Mouse (Mus musculus) lung, adult 2 months (tissue): ENCODE data around the gene Tmem108. TPM values are rescaled to one million over a fixed set of nuclear protein-coding genes. Genes with fewer than 3 reads are reported as not detected.

ENCODE experiments used
- DNase-seq: peaks from one replicate; pipeline ENCODE4 v3.0.0; 2022
- H3K4me1 ChIP-seq: fragments of 200-500 bp; 2 replicates; pipeline ENCODE4 v1.6.1; 2011; ENCODE audit warnings: low read length; ENCODE audit not compliant: control insufficient read depth, insufficient read depth
- H3K4me3 ChIP-seq: fragments of 200-500 bp; replicated peaks from 2 replicates; pipeline ENCODE3; 2011; ENCODE audit warnings: low read depth, mild to moderate bottlenecking, control low read depth, low read length; ENCODE audit errors: extremely low read depth
- CTCF ChIP-seq: fragments of 200-500 bp; IDR thresholded peaks from 2 replicates; pipeline ENCODE4 v1.5.1; 2011; ENCODE audit warnings: mild to moderate bottlenecking, low read length, control low read depth; ENCODE audit not compliant: insufficient read depth
- POLR2A ChIP-seq: fragments of 200-500 bp; IDR thresholded peaks from 2 replicates; pipeline ENCODE4 v1.6.1; 2011; ENCODE audit warnings: low read depth, mild to moderate bottlenecking, control low read depth, low read length, borderline replicate concordance; ENCODE audit errors: extremely low read depth
- WGBS: fragments of 180-500 bp; shearing (Covaris S2); methylation state at CpG from one replicate; pipeline ENCODE4 v1.1.7; 2018; 5-methylcytosine and 5-hydroxymethylcytosine counted together
- polyA plus RNA-seq: library from polyadenylated mRNA; depleted of rRNA; stranded (reverse); fragments of >200 nt; gene quantifications from 2 replicates; pipeline ENCODE4 v1.2.3, GENCODE M21; 2012

Gene Tmem108
- polyA plus RNA-seq, 1 experiment, result 9.1 TPM

- TF ChIP-seq CTCF, result no peak
- no peak for TF ChIP-seq POLR2A
- DNase-seq, result no peak
- Histone ChIP-seq H3K4me1 (no peaks in the 10 kb centered on the region), H3K4me3 (no peak overlapping the region)
- 59% methylated on average over 3 of the region's 3 CpGs for WGBS
These were observed 160.8 kb downstream of the Tmem108 start for GRCm38 (mm10) chr9:103600834-103601233.

- TF ChIP-seq POLR2A (no peak), CTCF (no peak)
- WGBS, result 88% methylated on average over 3 of the region's 3 CpGs
- Histone ChIP-seq H3K4me1 (no peaks in the 10 kb centered on the region), H3K4me3 (no peak overlapping the region)
- DNase-seq, result no peak
These were observed 161.7 kb downstream of the Tmem108 start for GRCm38 (mm10) chr9:103599908-103600307.

GRCm38 (mm10) chr9:103597861-103598260 lies 163.8 kb downstream of the Tmem108 start:
- DNase-seq, result peak; percentile 7

GRCm38 (mm10) chr9:103595190-103595837 lies 166.3 kb downstream of the Tmem108 start:
- DNase-seq, result no peak
- H3K4me3 ChIP-seq, result no peak overlapping the region
- H3K4me1 ChIP-seq, result no peaks in the 10 kb centered on the region
- 61% methylated on average over 6 of the region's 6 CpGs for WGBS
- TF ChIP-seq CTCF (no peak), POLR2A (no peak)

More at GRCm38 (mm10) chr9:103597861-103598260, 163.8 kb downstream of the Tmem108 start:
- WGBS, result 55% methylated on average over 2 of the region's 2 CpGs
- TF ChIP-seq CTCF (no peak), POLR2A (no peak)
- H3K4me1 ChIP-seq, result no peaks in the 10 kb centered on the region
- H3K4me3 ChIP-seq, result no peak overlapping the region

GRCm38 (mm10) chr9:103594423-103595189 lies 167.0 kb downstream of the Tmem108 start:
- Histone ChIP-seq H3K4me1 (no peaks in the 10 kb centered on the region), H3K4me3 (no peak overlapping the region)
- no peak for TF ChIP-seq CTCF
- no peak for TF ChIP-seq POLR2A
- 77% methylated on average over 7 of the region's 7 CpGs for WGBS
- no peak for DNase-seq

GRCm38 (mm10) chr9:103593079-103593478 lies 168.6 kb downstream of the Tmem108 start:
- DNase-seq, result no peak
- H3K4me1 ChIP-seq, result no peaks in the 10 kb centered on the region
- 70% methylated on average over 4 of the region's 4 CpGs for whole genome bisulfite sequencing
- TF ChIP-seq CTCF (no peak), POLR2A (no peak)
- no peak overlapping the region for H3K4me3 ChIP-seq

GRCm38 (mm10) chr9:103591962-103592361 lies 169.7 kb downstream of the Tmem108 start:
- no peak for TF ChIP-seq CTCF
- no peak for TF ChIP-seq POLR2A
- H3K4me3 ChIP-seq, result no peak overlapping the region
- H3K4me1 ChIP-seq, result no peaks in the 10 kb centered on the region
- WGBS, result 87% methylated on average over 4 of the region's 4 CpGs
- DNase-seq, result no peak

- no peak for TF ChIP-seq CTCF
- TF ChIP-seq POLR2A, result no peak
- no peak for DNase-seq
- 83% methylated on average over 5 of the region's 5 CpGs for WGBS
- no peaks in the 10 kb centered on the region for H3K4me1 ChIP-seq
- H3K4me3 ChIP-seq, result no peak overlapping the region
These were observed 170.8 kb downstream of the Tmem108 start for GRCm38 (mm10) chr9:103590801-103591200.

GRCm38 (mm10) chr9:103584865-103585264 lies 176.8 kb downstream of the Tmem108 start:
- Histone ChIP-seq H3K4me3 (no peak overlapping the region), H3K4me1 (no peaks in the 10 kb centered on the region)
- WGBS, result 84% methylated on average over 4 of the region's 4 CpGs
- TF ChIP-seq CTCF, result no peak
- no peak for TF ChIP-seq POLR2A
- DNase-seq, result no peak

GRCm38 (mm10) chr9:103582249-103582961 lies 179.2 kb downstream of the Tmem108 start:
- Histone ChIP-seq H3K4me3 (no peak overlapping the region), H3K4me1 (no peaks in the 10 kb centered on the region)
- 85% methylated on average over 10 of the region's 10 CpGs for WGBS
- no peak for TF ChIP-seq CTCF
- no peak for TF ChIP-seq POLR2A
- DNase-seq, result no peak
